Mouse (Mus musculus): ENCODE data around the gene Cgn. TPM values are rescaled to one million over a fixed set of nuclear protein-coding genes. Genes with fewer than 3 reads are reported as not detected.
"Not testable (repeated sequence)": the region's sequence is repeated elsewhere in the genome, so short reads cannot be mapped to it uniquely, and the experiment has no call there.

The Cgn gene
- polyA plus RNA-seq, 1 experiment from 2014 or later: 14.3 TPM

DNA sequence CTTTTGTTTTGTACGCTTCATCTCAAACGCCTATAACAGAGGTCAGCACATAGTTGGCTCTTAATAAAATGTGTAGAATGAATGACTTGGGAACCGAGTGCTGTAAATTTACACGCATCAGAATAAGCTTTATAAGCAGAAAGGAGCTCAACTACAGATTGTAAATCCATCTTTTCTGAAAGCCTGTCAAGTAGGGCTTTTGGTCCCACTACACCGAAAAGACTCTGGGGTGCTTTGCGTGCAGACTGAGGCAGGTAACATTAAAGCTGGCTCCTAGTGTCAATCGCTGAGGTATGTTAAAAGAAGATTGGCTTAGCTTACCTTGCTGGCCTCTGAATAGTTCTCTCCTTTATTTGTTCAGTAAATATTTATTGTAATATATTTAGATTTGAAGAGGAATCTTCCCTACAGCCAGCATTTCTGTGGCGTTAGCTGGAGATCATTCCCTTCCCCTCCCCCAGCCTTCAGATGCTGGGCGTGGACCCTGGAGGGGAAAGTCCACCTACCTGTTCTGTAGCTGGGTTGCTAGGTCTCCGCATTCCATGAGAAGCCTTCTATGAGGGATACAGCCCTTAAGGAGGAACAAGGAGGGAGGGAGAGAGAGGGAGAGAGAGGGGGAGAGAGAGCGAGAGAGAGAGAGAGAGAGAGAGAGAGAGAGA, 959 bp upstream of the Cgn start:
- Histone ChIP-seq H3K4me3 (peak overlapping the region; percentile 48), H3K27ac (replicated peaks) (peak overlapping the region; percentile 91), H3K4me1 (replicated peaks) (peaks cover 20% of the 10 kb centered on the region), H3K36me3 (no peaks in the 10 kb centered on the region), H3K9me3 (no peaks in the 10 kb centered on the region), H3K27me3 (no peaks in the 10 kb centered on the region), H3K4me2 (peak overlapping the region; percentile 86), H3K9ac (peak overlapping the region; percentile 67)
- 2% methylated on average over 10 of the region's 11 CpGs for WGBS
- no peak; the same call in 1 of the 2 replicates for ATAC-seq (ENCODE audit: low FRiP score, low read depth)

DNA sequence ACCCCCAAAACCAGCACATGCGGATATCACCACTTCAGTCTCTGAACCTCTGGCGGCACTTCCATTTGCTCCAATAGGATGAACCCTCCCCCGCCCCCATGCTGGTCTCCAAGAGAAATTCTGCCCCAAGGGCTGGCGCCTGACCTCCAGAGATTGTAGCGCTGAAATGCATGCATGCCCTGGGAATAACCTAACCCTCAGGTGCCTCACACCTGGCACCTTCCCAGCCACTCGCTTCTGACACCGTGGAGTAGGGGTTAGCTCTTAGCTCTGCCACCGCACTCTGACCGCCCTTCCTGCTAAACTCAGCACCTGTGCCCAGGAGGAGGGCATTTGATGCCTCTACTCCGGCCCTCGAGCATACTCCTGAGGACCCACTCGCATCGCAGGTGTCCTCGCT, 334 bp downstream of the Cgn start:
- H3K27ac ChIP-seq (replicated peaks): no peak overlapping the region
- 2% methylated on average over 14 of the region's 14 CpGs for WGBS
- H3K4me2 ChIP-seq: peak overlapping the region; percentile 86
- H3K4me1 ChIP-seq (replicated peaks): peaks cover 20% of the 10 kb centered on the region
- H3K9ac ChIP-seq: peak overlapping the region; percentile 52
- no peaks in the 10 kb centered on the region for H3K9me3 ChIP-seq
- no peak for ATAC-seq (ENCODE audit: low FRiP score, low read depth)
- no peaks in the 10 kb centered on the region for H3K36me3 ChIP-seq
- no peaks in the 10 kb centered on the region for H3K27me3 ChIP-seq
- peak overlapping the region; percentile 48 for H3K4me3 ChIP-seq

DNA sequence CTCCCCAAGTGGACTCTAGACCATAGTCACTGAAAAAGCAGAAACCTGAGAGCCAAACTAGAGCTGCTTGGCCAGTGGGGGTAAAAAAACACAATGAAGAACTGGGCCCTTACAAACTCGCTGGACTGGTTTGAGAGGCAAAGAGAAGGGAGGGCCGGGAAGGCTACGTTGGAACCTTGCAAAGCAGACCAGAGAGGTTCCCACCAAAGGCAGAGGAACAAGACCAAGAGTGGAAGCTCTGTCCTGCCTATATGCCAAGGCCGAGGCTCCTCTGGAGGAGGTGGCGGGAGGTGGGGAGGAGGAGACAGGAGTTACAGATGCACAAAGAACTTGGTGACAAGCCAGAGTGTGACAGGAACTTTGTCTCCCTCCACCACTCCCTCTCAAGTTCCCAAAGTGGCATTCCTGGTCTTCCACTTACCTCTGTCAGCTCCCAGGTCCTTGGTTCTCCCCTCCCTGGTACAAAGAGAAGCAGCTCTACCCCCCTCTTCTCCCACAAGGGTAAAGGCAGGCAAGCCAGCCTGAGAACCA, 2.1 kb downstream of the Cgn start:
- 42% methylated on average over 5 of the region's 5 CpGs for WGBS

DNA sequence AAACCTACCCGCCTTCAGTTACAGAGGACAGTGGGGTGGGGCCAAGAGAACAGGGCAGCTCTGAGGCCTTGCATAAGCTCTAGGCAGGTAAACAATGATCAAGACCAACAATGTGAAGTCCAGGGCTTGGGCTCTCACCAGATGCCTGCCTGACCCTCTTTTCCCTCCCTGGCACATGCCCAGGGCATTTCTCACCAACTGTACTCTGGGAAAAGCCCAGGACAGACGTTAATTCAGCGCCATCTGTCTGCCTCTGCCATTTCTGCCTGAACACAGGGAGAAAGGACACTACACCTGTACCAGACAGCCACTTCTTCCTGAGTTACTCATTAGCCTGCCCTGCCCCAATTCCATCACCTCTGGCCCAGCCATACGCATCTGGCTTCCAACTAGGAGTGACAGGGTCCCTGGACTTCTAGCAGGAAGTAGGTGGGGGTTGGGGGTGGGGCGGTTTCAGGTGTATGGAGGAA, 2.8 kb downstream of the Cgn start:
- no peak overlapping the region for H3K9ac ChIP-seq
- H3K27ac ChIP-seq (replicated peaks): no peak overlapping the region
- H3K9me3 ChIP-seq: no peaks in the 10 kb centered on the region
- H3K36me3 ChIP-seq: peaks cover 8% of the 10 kb centered on the region
- H3K27me3 ChIP-seq: no peaks in the 10 kb centered on the region
- no peak for ATAC-seq (ENCODE audit: low FRiP score, low read depth)
- 56% methylated on average over 5 of the region's 5 CpGs for WGBS
- no peak overlapping the region for H3K4me3 ChIP-seq
- H3K4me2 ChIP-seq: no peak overlapping the region
- H3K4me1 ChIP-seq (replicated peaks): peaks cover 20% of the 10 kb centered on the region

More for the DNA sequence above, 2.1 kb downstream of the Cgn start:
- ATAC-seq (ENCODE audit: low FRiP score, low read depth): no peak
- Histone ChIP-seq H3K4me1 (replicated peaks) (peaks cover 20% of the 10 kb centered on the region), H3K9ac (no peak overlapping the region), H3K36me3 (peaks cover 2% of the 10 kb centered on the region; the same call in 1 of the 2 replicates), H3K27me3 (no peaks in the 10 kb centered on the region), H3K27ac (replicated peaks) (no peak overlapping the region), H3K4me2 (no peak overlapping the region), H3K9me3 (no peaks in the 10 kb centered on the region), H3K4me3 (no peak overlapping the region)

DNA sequence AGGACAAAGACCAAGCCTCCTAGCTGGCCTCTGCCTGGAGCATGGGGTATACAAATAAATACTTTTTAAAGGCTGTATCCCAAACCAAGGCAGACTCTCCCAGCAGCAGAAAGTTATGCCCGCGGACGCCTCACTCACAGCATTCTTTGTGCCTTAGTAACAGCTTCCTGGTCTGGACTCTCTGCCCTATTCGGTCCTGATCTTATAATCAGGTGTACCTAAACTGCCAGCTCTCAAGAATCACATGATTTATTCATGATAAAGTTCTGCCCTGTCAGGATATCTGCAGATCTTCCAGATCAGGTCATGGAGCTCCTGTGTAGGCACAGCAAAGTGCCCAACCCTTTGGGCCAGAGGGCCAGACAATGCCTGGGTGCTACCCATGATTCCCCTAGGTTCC, 3.4 kb downstream of the Cgn start:
- H3K9ac ChIP-seq: no peak overlapping the region
- H3K27me3 ChIP-seq: no peaks in the 10 kb centered on the region
- 73% methylated on average over 4 of the region's 4 CpGs for WGBS
- H3K4me2 ChIP-seq: no peak overlapping the region
- H3K36me3 ChIP-seq: peaks cover 8% of the 10 kb centered on the region
- H3K4me1 ChIP-seq (replicated peaks): peaks cover 20% of the 10 kb centered on the region
- H3K4me3 ChIP-seq: no peak overlapping the region
- no peak for ATAC-seq (ENCODE audit: low FRiP score, low read depth)
- H3K27ac ChIP-seq (replicated peaks): no peak overlapping the region
- no peaks in the 10 kb centered on the region for H3K9me3 ChIP-seq

DNA sequence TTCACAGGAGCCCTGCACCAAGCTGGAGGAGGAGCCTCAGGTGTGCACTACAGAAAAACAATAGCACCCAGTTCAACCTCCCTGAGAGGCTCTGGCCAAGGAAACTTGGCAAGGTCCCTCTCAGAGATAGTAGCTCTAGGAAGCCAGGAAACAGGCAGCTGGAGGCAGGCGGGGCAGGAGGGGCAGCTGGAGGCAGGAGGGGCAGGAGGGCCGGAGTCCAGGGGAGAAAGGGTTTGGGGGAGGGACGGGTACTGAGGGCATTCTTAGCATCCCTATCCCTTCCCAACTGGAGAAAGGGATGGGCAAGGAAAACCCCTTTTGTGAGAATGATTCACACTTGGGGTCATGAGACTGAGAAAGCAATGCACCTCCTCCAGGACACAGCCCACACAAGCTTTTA, 4.9 kb downstream of the Cgn start:
- Histone ChIP-seq H3K27ac (replicated peaks) (no peak overlapping the region), H3K9ac (no peak overlapping the region), H3K9me3 (no peaks in the 10 kb centered on the region), H3K4me2 (no peak overlapping the region), H3K27me3 (no peaks in the 10 kb centered on the region), H3K4me3 (no peak overlapping the region), H3K36me3 (peaks cover 11% of the 10 kb centered on the region), H3K4me1 (replicated peaks) (peaks cover 18% of the 10 kb centered on the region)
- ATAC-seq (ENCODE audit: low FRiP score, low read depth): no peak
- 37% methylated on average over 3 of the region's 3 CpGs for WGBS

DNA sequence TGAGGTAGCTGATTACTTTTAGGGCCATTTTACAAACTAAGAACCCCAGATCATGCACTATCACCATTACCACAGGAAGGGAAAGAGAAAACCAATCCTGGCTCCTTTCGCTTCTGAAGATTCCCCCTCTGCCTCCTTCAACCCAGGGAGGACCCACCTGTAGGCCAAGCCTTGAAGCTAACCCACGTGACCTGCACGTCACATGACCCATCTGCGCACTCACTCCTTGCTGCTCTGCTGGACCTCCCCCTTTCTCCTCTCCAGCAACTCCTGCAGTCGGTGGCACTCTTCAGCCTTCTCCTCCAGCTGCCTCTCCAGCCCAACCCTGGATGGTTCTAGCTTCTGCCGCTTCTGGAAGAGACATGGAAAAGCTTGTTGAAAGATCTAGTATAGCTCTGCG, 10.4 kb downstream of the Cgn start:
- WGBS: 87% methylated on average over 7 of the region's 7 CpGs
- no peak for ATAC-seq (ENCODE audit: low FRiP score, low read depth)
- H3K4me1 ChIP-seq (replicated peaks): no peaks in the 10 kb centered on the region

DNA sequence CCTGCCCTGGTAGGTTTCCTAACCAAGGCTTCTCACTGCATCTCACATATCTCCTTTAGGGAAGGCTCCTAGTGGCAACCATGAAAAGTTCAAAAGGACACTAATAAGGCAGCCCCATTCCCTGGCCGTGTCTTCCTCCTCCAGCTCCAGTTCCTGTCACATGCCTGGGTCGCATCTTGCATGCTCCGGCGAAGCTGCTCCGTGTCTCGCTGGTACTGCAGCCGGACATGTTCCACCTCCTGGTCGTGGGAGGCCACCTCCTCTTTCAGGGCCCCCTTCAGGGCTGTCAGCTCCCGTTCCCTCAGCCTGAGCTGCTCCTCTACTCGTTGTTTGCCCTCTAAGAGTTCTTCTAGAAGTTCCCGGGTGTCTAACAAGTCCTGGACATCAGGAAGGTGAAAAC, 12.3 kb downstream of the Cgn start:
- ATAC-seq (ENCODE audit: low FRiP score, low read depth): no peak
- Histone ChIP-seq H3K4me2 (no peak overlapping the region), H3K27me3 (no peaks in the 10 kb centered on the region), H3K9me3 (no peaks in the 10 kb centered on the region), H3K27ac (replicated peaks) (no peak overlapping the region), H3K4me1 (replicated peaks) (no peaks in the 10 kb centered on the region), H3K36me3 (peaks cover 35% of the 10 kb centered on the region), H3K9ac (no peak overlapping the region), H3K4me3 (no peak overlapping the region)
- 84% methylated on average over 11 of the region's 11 CpGs for WGBS

More for the DNA sequence above, 10.4 kb downstream of the Cgn start:
- H3K9ac ChIP-seq: no peak overlapping the region
- H3K9me3 ChIP-seq: no peaks in the 10 kb centered on the region
- H3K36me3 ChIP-seq: peaks cover 39% of the 10 kb centered on the region
- no peak overlapping the region for H3K4me2 ChIP-seq
- H3K4me3 ChIP-seq: no peak overlapping the region
- H3K27ac ChIP-seq (replicated peaks): no peak overlapping the region
- H3K27me3 ChIP-seq: no peaks in the 10 kb centered on the region

DNA sequence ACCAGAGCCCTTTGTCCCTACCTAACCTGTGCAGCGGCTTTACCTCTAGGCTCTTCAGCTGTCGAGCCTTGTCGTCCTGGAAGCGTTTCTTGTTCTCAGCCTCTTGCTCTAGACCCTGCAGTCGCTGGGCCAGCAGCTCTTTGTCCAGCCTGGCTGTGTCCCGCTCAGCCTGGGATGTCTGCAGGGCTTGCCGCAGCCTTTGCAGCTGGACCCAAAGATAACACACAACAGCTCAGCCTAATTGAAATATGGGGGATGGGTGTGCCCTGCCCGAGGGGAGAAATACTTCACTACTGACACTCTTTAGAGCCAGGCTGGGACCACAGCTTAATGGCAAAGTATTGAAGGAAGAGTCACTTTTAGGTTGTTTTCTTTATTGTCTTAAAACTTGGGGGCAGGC, 20.8 kb downstream of the Cgn start:
- not testable (repeated sequence) for H3K27me3 ChIP-seq; H3K9me3 ChIP-seq; ATAC-seq (ENCODE audit: low FRiP score, low read depth); H3K4me2 ChIP-seq; H3K4me1 ChIP-seq (replicated peaks); H3K27ac ChIP-seq (replicated peaks); H3K9ac ChIP-seq; H3K36me3 ChIP-seq; H3K4me3 ChIP-seq
- 74% methylated on average over 8 of the region's 8 CpGs for WGBS

DNA sequence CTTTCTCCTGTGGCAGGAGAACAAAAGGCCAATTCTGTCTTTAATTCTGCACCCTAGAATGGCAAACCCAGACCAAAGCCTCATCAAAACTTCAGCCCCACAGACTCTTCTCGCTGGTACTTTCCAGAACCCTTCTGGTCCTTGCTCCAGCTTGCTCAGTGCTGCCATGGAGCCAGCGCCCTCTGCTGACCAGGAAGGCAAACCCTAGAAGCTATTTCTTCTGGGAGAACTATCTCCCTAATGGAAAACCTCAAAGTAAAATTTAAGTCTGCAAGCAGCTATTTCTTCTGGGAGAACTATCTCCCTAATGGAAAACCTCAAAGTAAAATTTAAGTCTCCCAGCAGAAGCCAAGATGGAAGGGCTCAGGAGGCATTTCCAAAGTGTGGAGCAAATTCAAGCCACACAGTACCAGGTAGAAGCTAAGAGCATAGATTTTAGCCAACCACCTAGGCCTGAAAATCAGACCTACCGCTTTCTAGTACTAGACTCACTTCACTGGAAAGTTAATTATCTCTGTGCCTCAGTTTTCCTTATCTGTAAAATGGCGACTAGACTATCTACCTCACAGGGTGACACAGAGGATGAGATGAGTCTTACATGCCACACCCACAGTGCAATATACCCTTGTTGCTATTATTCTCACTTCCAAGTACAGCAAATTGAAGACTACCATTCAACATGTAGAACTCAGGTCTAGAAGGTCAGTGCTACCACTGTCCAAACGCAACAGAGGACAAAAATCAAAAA, 21.6 kb downstream of the Cgn start:
- not testable (repeated sequence) for H3K9me3 ChIP-seq; H3K36me3 ChIP-seq; H3K27me3 ChIP-seq; H3K9ac ChIP-seq; ATAC-seq (ENCODE audit: low FRiP score, low read depth); H3K4me3 ChIP-seq; H3K27ac ChIP-seq (replicated peaks); H3K4me1 ChIP-seq (replicated peaks); H3K4me2 ChIP-seq
- WGBS: 68% methylated on average over 5 of the region's 5 CpGs

DNA sequence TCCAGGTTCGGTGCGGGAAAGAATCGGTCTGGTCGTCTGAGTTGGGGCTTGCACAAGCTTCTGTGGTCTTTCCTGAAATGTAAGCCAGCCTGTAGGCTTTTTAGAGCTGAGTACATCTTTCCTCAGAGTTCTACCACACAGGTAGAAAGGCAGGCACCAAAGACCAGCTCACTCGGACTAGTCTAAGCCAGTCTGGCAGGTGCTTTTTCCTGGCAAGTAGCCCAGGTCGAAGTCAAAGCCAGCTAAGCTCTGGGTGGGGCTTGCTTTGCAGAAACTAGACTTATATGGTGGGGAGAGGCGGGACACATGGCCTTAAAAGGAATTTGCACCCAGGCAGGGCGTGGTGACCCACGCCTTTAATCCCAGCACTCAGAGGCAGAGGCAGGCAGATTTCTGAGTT, 27.9 kb downstream of the Cgn start:
- not testable (repeated sequence) for H3K4me3 ChIP-seq; H3K9ac ChIP-seq; H3K27me3 ChIP-seq; H3K36me3 ChIP-seq; H3K4me1 ChIP-seq (replicated peaks); H3K9me3 ChIP-seq; H3K27ac ChIP-seq (replicated peaks)
- ATAC-seq (ENCODE audit: low FRiP score, low read depth): peak; percentile 74
- WGBS: 45% methylated on average over 4 of the region's 9 CpGs
- H3K4me2 ChIP-seq: peak overlapping the region; percentile 33; the same call in 1 of the 2 replicates

DNA sequence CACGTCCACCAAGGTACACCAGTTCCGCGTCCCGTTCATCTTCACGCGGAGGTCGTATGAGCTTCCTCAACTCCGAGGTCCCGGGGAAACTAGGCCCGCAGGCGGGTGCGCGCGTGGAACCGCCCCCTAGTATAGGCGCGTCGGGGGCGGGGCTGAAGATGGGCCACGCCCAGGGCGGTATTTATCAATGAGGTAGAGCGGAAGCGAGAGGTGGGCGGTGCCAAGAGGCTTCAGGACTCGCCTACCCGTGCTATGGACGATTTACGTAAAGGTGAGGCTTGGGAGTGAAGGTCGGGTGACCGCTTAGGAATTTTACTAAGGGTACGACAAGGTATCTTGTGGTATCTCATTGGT, 28.3 kb downstream of the Cgn start:
- not testable (repeated sequence) for H3K9me3 ChIP-seq; H3K4me1 ChIP-seq (replicated peaks); H3K36me3 ChIP-seq; H3K27ac ChIP-seq (replicated peaks); H3K27me3 ChIP-seq; H3K9ac ChIP-seq
- peak; percentile 95 for ATAC-seq (ENCODE audit: low FRiP score, low read depth)
- peak overlapping the region; percentile 37 for H3K4me3 ChIP-seq
- WGBS: 0% methylated on average over 17 of the region's 31 CpGs
- H3K4me2 ChIP-seq: peak overlapping the region; percentile 47

Data from hindbrain, embryonic 15.5 days (tissue).